Mouse (Mus musculus) fat pad, adult 2 months (tissue): Measurements from ENCODE around the gene Kpnb1.

Experiments
- DNase-seq: peaks from one replicate; pipeline ENCODE4 v3.0.0-alpha.2; 2011; ENCODE audit warnings: low read depth, low spot score; ENCODE audit errors: extremely low read depth

Gene Kpnb1

GRCm38 (mm10) chr11:97186947-97187763, 526 bp downstream of the Kpnb1 start:
- DNase-seq = no peak

GRCm38 (mm10) chr11:97185704-97186614, 1.7 kb downstream of the Kpnb1 start:
- DNase-seq = no peak

GRCm38 (mm10) chr11:97184875-97185274, 2.8 kb downstream of the Kpnb1 start:
- DNase-seq = no peak

GRCm38 (mm10) chr11:97182446-97182845, 5.2 kb downstream of the Kpnb1 start:
- no peak for DNase-seq

GRCm38 (mm10) chr11:97181061-97181460, 6.6 kb downstream of the Kpnb1 start:
- DNase-seq = no peak

- DNase-seq = no peak
Observed at GRCm38 (mm10) chr11:97178198-97178597, 9.5 kb downstream of the Kpnb1 start.

- no peak for DNase-seq
Observed at GRCm38 (mm10) chr11:97176851-97177250, 10.8 kb downstream of the Kpnb1 start.

GRCm38 (mm10) chr11:97175499-97175898, 12.2 kb downstream of the Kpnb1 start:
- no peak for DNase-seq

- DNase-seq = no peak
Observed at GRCm38 (mm10) chr11:97160341-97160740, 27.3 kb downstream of the Kpnb1 start.

- DNase-seq = no peak
Observed at GRCm38 (mm10) chr11:97156999-97157398, 30.7 kb downstream of the Kpnb1 start.

- DNase-seq = no peak
Observed at GRCm38 (mm10) chr11:97152662-97153287, 34.9 kb downstream of the Kpnb1 start.

GRCm38 (mm10) chr11:97152023-97152426, 35.7 kb downstream of the Kpnb1 start:
- DNase-seq = peak; percentile 93

- no peak for DNase-seq
Observed at GRCm38 (mm10) chr11:97151343-97151801, 36.3 kb downstream of the Kpnb1 start, which contains the start of gene Tbkbp1. TSS of gene Tbkbp1 (minus strand) at chr11:97151495.

- no peak for DNase-seq
Observed at GRCm38 (mm10) chr11:97150411-97151330, 37.0 kb downstream of the Kpnb1 start.

GRCm38 (mm10) chr11:97149995-97150410, 37.7 kb downstream of the Kpnb1 start:
- no peak for DNase-seq

- DNase-seq = no peak
Observed at GRCm38 (mm10) chr11:97149026-97149425, 38.7 kb downstream of the Kpnb1 start.

- DNase-seq = no peak
Observed at GRCm38 (mm10) chr11:97148591-97148990, 39.1 kb downstream of the Kpnb1 start.

- no peak for DNase-seq
Observed at GRCm38 (mm10) chr11:97147333-97147732, 40.3 kb downstream of the Kpnb1 start.

GRCm38 (mm10) chr11:97146724-97147123, 41.0 kb downstream of the Kpnb1 start:
- DNase-seq = no peak

- DNase-seq = no peak
Observed at GRCm38 (mm10) chr11:97145951-97146350, 41.7 kb downstream of the Kpnb1 start.
